Mouse (Mus musculus) heart, embryonic 13.5 days (tissue): ENCODE measurements around the gene Pdilt. TPM values are rescaled to one million over a fixed set of nuclear protein-coding genes. Genes with fewer than 3 reads are reported as not detected.

Source experiments
- ATAC-seq: fragments of 200-750 bp; cut with Nextera tagmentation; 2 replicates; pipeline ENCODE4 v1.8.0; 2017; ENCODE audit warnings: moderate TSS enrichment; ENCODE audit not compliant: insufficient number of reproducible peaks, low FRiP score, low TSS enrichment; ENCODE audit errors: extremely low read depth
- H3K27ac ChIP-seq: fragments of 300-500 bp; sonication (generic); replicated peaks from 2 replicates; pipeline ENCODE4 v1.5.1; 2015; ENCODE audit warnings: moderate library complexity, mild to moderate bottlenecking, inconsistent platforms
- H3K27me3 ChIP-seq: fragments of 300-500 bp; sonication (generic); replicated peaks from 2 replicates; pipeline ENCODE4 v1.6.1; 2015; ENCODE audit warnings: mild to moderate bottlenecking, inconsistent platforms
- H3K36me3 ChIP-seq: fragments of 300-500 bp; sonication (generic); 2 replicates; pipeline ENCODE4 v1.6.1; 2015; ENCODE audit warnings: mild to moderate bottlenecking, inconsistent platforms
- H3K4me1 ChIP-seq: fragments of 300-500 bp; sonication (generic); 2 replicates; pipeline ENCODE4 v1.6.1; 2015; ENCODE audit warnings: inconsistent platforms
- H3K4me2 ChIP-seq: fragments of 300-500 bp; sonication (generic); 2 replicates; pipeline ENCODE4 v1.6.1; 2015; ENCODE audit warnings: inconsistent platforms, mild to moderate bottlenecking, moderate library complexity
- H3K4me3 ChIP-seq: fragments of 300-500 bp; sonication (generic); 2 replicates; pipeline ENCODE4 v1.5.1; 2015; ENCODE audit warnings: moderate library complexity, mild to moderate bottlenecking, inconsistent platforms
- H3K9ac ChIP-seq: fragments of 300-500 bp; sonication (generic); 2 replicates; pipeline ENCODE4 v1.6.1; 2015; ENCODE audit warnings: inconsistent platforms, mild to moderate bottlenecking, moderate library complexity
- H3K9me3 ChIP-seq: fragments of 300-500 bp; sonication (generic); 2 replicates; pipeline ENCODE4 v1.6.1; 2016; ENCODE audit warnings: inconsistent platforms
- WGBS: fragments of 180-500 bp; shearing (Covaris S2); methylation state at CpG from one replicate; pipeline ENCODE4 v1.1.7; 2015; ENCODE audit warnings: mixed read lengths; 5-methylcytosine and 5-hydroxymethylcytosine counted together
- polyA plus RNA-seq: library from polyadenylated mRNA; unstranded; fragments of >200 nt; fragmentation: Nextera tagmentation; extraction: Ambion mirVana; gene quantifications from 2 replicates; pipeline ENCODE4 v1.2.1, GENCODE M21; 2015

The Pdilt gene
- polyA plus RNA-seq, 1 experiment from 2014 or later: not detected

DNA sequence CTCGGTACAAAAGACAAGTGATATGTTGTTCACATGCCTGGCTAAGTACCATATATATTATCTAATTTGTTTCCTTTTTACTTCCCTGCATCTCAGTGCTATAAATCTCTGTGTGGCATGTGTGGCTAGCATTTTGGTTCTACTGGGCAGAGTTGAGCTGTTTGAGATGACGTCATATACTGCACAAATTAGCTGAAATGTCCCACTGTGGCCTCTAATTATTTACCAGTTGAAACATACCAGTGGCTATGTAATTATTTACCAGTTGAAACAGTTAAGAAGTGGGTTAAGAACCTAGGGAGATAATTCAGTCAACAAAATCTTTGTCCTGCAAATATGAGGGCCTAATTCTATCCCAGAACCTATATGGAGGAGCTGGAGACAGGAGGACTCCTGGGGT is 4.3 kb upstream of the Pdilt start:
- no peak overlapping the region for H3K9ac ChIP-seq
- 55% methylated on average over 2 of the region's 2 CpGs for WGBS
- H3K9me3 ChIP-seq: no peaks in the 10 kb centered on the region
- no peak overlapping the region for H3K4me3 ChIP-seq
- H3K27me3 ChIP-seq: no peaks in the 10 kb centered on the region
- H3K4me1 ChIP-seq: no peaks in the 10 kb centered on the region
- no peaks in the 10 kb centered on the region for H3K36me3 ChIP-seq
- ATAC-seq: no peak
- H3K4me2 ChIP-seq: no peak overlapping the region
- no peak overlapping the region for H3K27ac ChIP-seq

DNA sequence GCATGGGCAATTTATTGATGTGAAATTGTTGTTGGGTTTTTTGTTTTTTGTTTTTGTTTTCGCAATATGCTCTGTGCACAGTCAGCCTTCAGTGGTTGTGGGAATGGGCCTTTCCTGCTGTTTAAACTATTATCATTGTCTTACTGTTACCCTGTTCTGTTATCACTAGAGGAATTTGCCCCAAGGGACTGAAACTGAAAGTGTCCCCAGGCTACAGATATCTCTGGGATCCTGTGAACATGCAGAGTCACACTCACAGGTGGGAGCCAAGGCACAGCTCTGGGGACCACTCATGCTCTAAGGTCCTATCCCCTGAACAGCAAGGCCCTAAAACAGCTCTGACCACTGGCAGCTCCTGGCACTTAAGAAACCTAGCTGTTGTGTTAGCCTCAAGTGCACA is 3.8 kb upstream of the Pdilt start:
- no peak overlapping the region for H3K4me2 ChIP-seq
- 74% methylated on average over 1 of the region's 1 CpGs for WGBS
- H3K27ac ChIP-seq: no peak overlapping the region
- no peak for ATAC-seq
- no peaks in the 10 kb centered on the region for H3K36me3 ChIP-seq
- no peak overlapping the region for H3K9ac ChIP-seq
- H3K27me3 ChIP-seq: no peaks in the 10 kb centered on the region
- H3K4me1 ChIP-seq: no peaks in the 10 kb centered on the region
- H3K9me3 ChIP-seq: no peaks in the 10 kb centered on the region
- H3K4me3 ChIP-seq: no peak overlapping the region

- ATAC-seq: no peak
- Histone ChIP-seq H3K27me3 (no peaks in the 10 kb centered on the region), H3K36me3 (no peaks in the 10 kb centered on the region), H3K9me3 (no peaks in the 10 kb centered on the region), H3K27ac (no peak overlapping the region), H3K4me3 (no peak overlapping the region), H3K9ac (no peak overlapping the region), H3K4me2 (no peak overlapping the region), H3K4me1 (no peaks in the 10 kb centered on the region)
- WGBS: 70% methylated on average over 13 of the region's 13 CpGs
Observed at GRCm38 (mm10) chr7:119526486-119526885, 3.2 kb upstream of the Pdilt start.

DNA sequence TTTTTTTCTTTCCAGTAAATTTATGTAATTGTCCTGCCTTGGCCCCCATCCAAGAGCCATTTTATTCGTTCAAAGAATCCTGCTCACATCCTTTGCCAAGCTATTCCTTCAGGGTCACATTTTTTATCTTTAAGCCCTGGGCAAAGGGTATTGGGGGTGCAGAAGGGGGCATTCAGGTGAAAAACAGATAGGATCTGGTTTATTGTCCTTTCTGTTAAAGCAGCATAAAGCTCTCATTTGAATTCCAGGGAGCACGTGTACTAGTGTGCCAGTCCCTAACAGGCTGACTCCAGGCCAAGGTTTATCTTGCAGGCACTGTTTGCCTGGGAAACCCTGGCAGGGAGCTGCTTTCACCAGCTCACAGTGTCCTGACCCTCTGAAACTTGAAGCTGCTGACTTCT is 2.6 kb upstream of the Pdilt start:
- ATAC-seq: no peak
- Histone ChIP-seq H3K36me3 (no peaks in the 10 kb centered on the region), H3K9me3 (no peaks in the 10 kb centered on the region), H3K4me1 (no peaks in the 10 kb centered on the region), H3K27ac (no peak overlapping the region), H3K27me3 (no peaks in the 10 kb centered on the region), H3K4me2 (no peak overlapping the region), H3K9ac (no peak overlapping the region), H3K4me3 (no peak overlapping the region)
- 31% methylated on average over 2 of the region's 2 CpGs for WGBS

- no peak for ATAC-seq
- no peaks in the 10 kb centered on the region for H3K36me3 ChIP-seq
- no peak overlapping the region for H3K4me3 ChIP-seq
- WGBS: 67% methylated on average over 1 of the region's 1 CpGs
- no peaks in the 10 kb centered on the region for H3K4me1 ChIP-seq
- no peak overlapping the region for H3K9ac ChIP-seq
- H3K27ac ChIP-seq: no peak overlapping the region
- no peak overlapping the region for H3K4me2 ChIP-seq
- peaks cover 8% of the 10 kb centered on the region; the same call in 1 of the 2 replicates for H3K27me3 ChIP-seq
- H3K9me3 ChIP-seq: no peaks in the 10 kb centered on the region
Observed at GRCm38 (mm10) chr7:119522385-119522784, 904 bp downstream of the Pdilt start.

GRCm38 (mm10) chr7:119521816-119522215 is 1.5 kb downstream of the Pdilt start:
- Histone ChIP-seq H3K9ac (no peak overlapping the region), H3K36me3 (no peaks in the 10 kb centered on the region), H3K4me1 (no peaks in the 10 kb centered on the region), H3K27ac (no peak overlapping the region), H3K4me3 (no peak overlapping the region), H3K4me2 (no peak overlapping the region), H3K9me3 (no peaks in the 10 kb centered on the region), H3K27me3 (peaks cover 8% of the 10 kb centered on the region; the same call in 1 of the 2 replicates)
- no peak for ATAC-seq
- WGBS: 70% methylated on average over 3 of the region's 3 CpGs

DNA sequence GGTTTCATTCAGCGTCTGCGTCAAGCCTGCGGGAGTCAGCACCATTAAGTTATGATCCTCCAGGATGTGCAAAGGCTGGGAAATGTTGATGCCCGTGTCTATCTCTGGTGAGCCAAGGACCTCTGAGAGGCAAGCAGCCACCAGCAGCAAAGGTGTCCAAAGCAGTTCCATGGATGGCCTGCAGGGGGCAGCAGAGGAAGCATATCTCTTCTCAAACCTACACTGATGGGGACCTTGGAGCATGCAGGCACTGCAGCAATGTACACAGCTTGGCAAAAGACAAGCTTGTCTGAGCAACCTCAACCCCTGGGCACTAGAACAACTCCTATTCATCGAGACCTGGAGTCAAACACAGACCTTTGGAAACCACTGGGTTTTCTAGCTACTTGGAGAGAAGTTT is 3.6 kb downstream of the Pdilt start:
- H3K36me3 ChIP-seq: no peaks in the 10 kb centered on the region
- H3K27ac ChIP-seq: no peak overlapping the region
- no peak overlapping the region for H3K9ac ChIP-seq
- WGBS: 38% methylated on average over 5 of the region's 5 CpGs
- H3K4me3 ChIP-seq: no peak overlapping the region
- ATAC-seq: no peak; the same call in 1 of the 2 replicates
- peaks cover 11% of the 10 kb centered on the region; the same call in 1 of the 2 replicates for H3K27me3 ChIP-seq
- H3K4me1 ChIP-seq: no peaks in the 10 kb centered on the region
- H3K4me2 ChIP-seq: no peak overlapping the region
- H3K9me3 ChIP-seq: no peaks in the 10 kb centered on the region

DNA sequence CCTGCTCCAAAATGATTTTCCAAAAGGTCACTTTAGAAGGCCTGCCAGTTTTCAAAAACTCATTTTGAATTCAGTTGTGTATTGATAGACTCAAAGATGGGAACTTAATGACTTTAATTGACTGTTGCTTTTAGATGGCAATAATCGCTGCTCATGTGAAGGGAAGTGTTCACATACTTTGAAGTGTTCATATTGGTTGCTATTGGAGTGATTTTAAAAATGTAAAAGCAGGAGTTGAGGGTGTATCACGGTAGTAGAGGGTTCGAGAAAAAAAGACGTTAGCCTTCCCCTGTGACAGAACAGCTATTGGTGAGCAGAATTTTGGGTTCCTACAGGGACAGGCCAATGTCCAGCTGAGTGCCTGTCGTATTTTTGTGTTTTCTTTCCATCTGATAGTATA is 4.1 kb downstream of the Pdilt start, which contains the start of gene Acsm5:
TSS of gene Acsm5 (plus strand) at position 301 of the 400 bp plus-strand sequence.
- Histone ChIP-seq H3K36me3 (no peaks in the 10 kb centered on the region), H3K9me3 (no peaks in the 10 kb centered on the region), H3K4me2 (no peak within 1 kb of the TSS), H3K4me3 (no peak within 1 kb of the TSS), H3K4me1 (no peaks in the 10 kb centered on the region), H3K27ac (no peak within 1 kb of the TSS), H3K27me3 (peaks cover 16% of the 10 kb centered on the region), H3K9ac (no peak within 1 kb of the TSS)
- ATAC-seq: no peak
- 62% methylated on average over 5 of the region's 5 CpGs for WGBS

DNA sequence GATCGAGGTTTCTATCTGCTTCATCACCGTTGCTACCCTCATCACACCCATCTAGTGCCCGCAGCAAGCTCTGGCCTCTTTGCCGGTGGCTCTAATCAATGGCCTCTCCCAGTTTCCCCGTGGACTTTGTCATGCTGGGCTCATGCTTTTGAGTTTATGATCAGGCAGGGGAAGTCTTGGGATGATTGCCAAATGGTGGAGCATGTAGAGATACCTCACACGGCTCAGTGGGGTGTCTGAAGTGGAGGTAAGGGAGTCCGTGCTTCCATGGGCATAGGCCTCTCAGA is 7.1 kb downstream of the Pdilt start:
- no peak for ATAC-seq
- H3K4me2 ChIP-seq: no peak overlapping the region
- H3K9ac ChIP-seq: no peak overlapping the region
- H3K4me3 ChIP-seq: no peak overlapping the region
- H3K9me3 ChIP-seq: no peaks in the 10 kb centered on the region
- WGBS: 72% methylated on average over 7 of the region's 7 CpGs
- H3K27ac ChIP-seq: no peak overlapping the region
- no peaks in the 10 kb centered on the region for H3K4me1 ChIP-seq
- H3K36me3 ChIP-seq: no peaks in the 10 kb centered on the region
- H3K27me3 ChIP-seq: peaks cover 22% of the 10 kb centered on the region

DNA sequence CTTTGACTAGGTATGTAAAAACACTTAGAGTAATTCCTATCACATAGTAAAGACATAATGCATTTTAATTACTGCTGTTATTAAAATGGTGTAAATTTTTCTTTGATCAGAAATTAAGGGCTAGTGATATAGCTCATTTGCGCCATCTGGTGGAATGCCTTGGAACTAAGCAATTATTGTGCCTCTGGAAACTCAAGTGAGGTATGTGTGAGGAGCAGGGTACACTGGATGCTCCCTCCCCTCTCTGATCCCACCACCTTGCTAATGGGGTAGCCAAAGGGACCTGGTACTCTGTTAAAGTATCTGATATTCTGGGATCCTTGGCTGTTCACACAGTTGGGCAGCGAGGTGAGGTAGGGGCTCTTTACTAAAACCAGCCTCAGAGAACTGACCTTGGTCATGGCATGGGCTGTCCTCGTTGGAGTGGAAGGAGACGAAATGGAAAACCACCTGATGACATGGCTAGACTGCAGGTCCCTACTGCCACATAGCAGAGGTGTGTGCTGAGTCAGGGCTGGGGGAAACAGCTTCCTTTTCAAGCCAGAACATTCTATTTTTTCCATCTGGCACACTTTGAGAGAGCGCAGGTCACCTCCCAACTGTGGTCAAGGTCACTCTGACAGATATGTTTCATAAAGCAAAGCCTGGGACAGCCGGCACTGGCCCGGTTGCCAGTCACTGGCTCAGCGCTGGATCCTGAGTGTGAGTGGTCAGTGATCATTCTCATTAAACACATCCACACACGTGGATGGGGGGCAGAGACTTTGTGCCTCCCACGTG is 7.6 kb downstream of the Pdilt start:
- 60% methylated on average over 10 of the region's 10 CpGs for WGBS
- no peak for ATAC-seq
- Histone ChIP-seq H3K27ac (no peak overlapping the region), H3K36me3 (no peaks in the 10 kb centered on the region), H3K4me3 (no peak overlapping the region), H3K27me3 (peaks cover 22% of the 10 kb centered on the region), H3K4me1 (no peaks in the 10 kb centered on the region), H3K4me2 (no peak overlapping the region), H3K9ac (no peak overlapping the region), H3K9me3 (no peaks in the 10 kb centered on the region)

DNA sequence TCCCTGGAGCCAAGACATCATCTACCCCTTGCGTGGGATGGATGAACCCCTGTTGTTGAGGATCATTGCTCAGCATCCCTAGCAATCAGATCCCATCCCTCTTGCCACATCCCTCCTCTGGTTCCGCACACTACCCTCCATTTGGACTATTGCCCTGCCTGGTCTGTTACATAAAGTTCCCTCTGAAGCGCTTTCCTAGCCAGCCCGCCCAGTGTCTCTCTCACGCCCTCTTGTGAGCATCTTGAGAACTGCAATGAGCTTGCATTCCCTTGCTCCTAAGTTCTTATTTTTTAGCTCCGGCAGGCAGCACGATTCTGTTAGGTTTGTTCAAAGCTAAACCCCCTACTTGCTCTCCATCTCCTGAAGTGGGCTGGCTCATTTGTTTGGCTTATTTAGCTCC is 10.2 kb downstream of the Pdilt start:
- Histone ChIP-seq H3K27me3 (peaks cover 15% of the 10 kb centered on the region), H3K4me1 (no peaks in the 10 kb centered on the region), H3K9ac (no peak overlapping the region), H3K4me3 (no peak overlapping the region), H3K36me3 (no peaks in the 10 kb centered on the region), H3K27ac (no peak overlapping the region), H3K9me3 (no peaks in the 10 kb centered on the region), H3K4me2 (no peak overlapping the region)
- ATAC-seq: no peak
- 32% methylated on average over 7 of the region's 7 CpGs for WGBS

DNA sequence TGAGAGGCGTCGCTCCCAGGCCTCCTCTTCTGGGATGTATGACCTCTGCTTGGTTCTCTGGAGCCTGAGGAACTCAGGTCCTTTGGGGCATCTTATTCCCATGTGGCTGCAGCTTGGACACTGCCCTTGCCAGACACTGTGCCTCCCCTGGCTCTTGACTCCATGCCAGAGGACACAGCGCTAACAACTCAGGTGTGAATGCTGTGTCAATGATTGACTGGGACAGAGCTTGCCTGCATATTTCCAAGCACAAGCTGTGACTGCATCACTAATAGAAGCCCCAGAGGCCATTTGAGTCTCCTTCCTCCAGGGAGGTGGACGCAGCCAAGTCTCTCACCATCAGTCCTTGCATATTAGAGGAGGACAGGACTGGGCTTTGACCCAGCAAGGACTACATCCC is 12.1 kb downstream of the Pdilt start:
- no peaks in the 10 kb centered on the region for H3K9me3 ChIP-seq
- no peak for ATAC-seq
- peaks cover 15% of the 10 kb centered on the region for H3K27me3 ChIP-seq
- H3K4me1 ChIP-seq: no peaks in the 10 kb centered on the region
- no peak overlapping the region for H3K27ac ChIP-seq
- WGBS: 81% methylated on average over 4 of the region's 4 CpGs
- no peak overlapping the region for H3K4me2 ChIP-seq
- no peak overlapping the region for H3K9ac ChIP-seq
- no peaks in the 10 kb centered on the region for H3K36me3 ChIP-seq
- H3K4me3 ChIP-seq: no peak overlapping the region
